In genomic region chr16:18047660-18048059, GRCm38 (mm10) we compare ENCODE assay signal across 8 mouse cellular contexts. TPM values are rescaled to one million over a fixed set of nuclear protein-coding genes. Genes with fewer than 3 reads are reported as not detected.
A peak's percentile ranks its signal among the peaks of the same experiment; 100 is the strongest.
DNase-seq lines count a peak whose midpoint lies in the region; ATAC-seq lines count a peak whose summit lies in the region.

No protein-coding gene starts in this region.

- no peaks in the 10 kb centered on the region for H3K36me3 ChIP-seq in midbrain, embryonic 15.5 days (replicated peaks)

- H3K4me1 ChIP-seq in midbrain, embryonic 15.5 days, result no peaks in the 10 kb centered on the region

- no peak overlapping the region for H3K4me3 ChIP-seq in midbrain, embryonic 15.5 days

- ATAC-seq in midbrain, embryonic 15.5 days (replicated peaks), result peak; percentile 67; the same call in 1 of the 2 replicates
- ATAC-seq in erythroid progenitor cell, adult 5-6 weeks (replicated peaks; ENCODE audit: low FRiP score, poor library complexity, severe bottlenecking), result no peak

- H3K27me3 ChIP-seq in midbrain, embryonic 15.5 days (replicated peaks), result 0 out of 2 replicates have a peak, but pooled peaks cover 7% of the 10 kb centered on the region

- 2% methylated on average over 3 of the region's 3 CpGs for WGBS in midbrain, embryonic 15.5 days

- H3K9ac ChIP-seq in midbrain, embryonic 15.5 days, result no peak overlapping the region

- peak; percentile 38 to 76 for DNase-seq in heart, postnatal 10 days
- no peak for DNase-seq in heart, adult 11 months
- peak; percentile 67 for DNase-seq in CD4-positive, CD25-positive, alpha-beta regulatory T cell, adult 2 months (ENCODE audit: low read depth, low spot score)
- DNase-seq in brain, adult 2 months (ENCODE audit: low read depth, low spot score), result peak; percentile 74
- DNase-seq in forelimb bud, embryonic 11.5 days (ENCODE audit: low read depth, low spot score), result peak; percentile 76
- DNase-seq in kidney, postnatal 36 days, result peak; percentile 47 to 61

- H3K9me3 ChIP-seq in midbrain, embryonic 15.5 days, result no peaks in the 10 kb centered on the region

- H3K4me2 ChIP-seq in midbrain, embryonic 15.5 days, result no peak overlapping the region

- H3K27ac ChIP-seq in midbrain, embryonic 15.5 days, result no peak overlapping the region

- intact Hi-C loops in heart, postnatal 10 days (cut with DNase I), result loop anchor here (2.0 to 5.0 kb wide), 2 partner anchors 115 to 137 kb away; partner anchors contain the start of gene Ess2

RNA-seq across cellular contexts. Expression of gene Dgcr6, which starts 5.0 kb away (rescaled TPM):
- 10 to 100 TPM; 42.8 to 47.4 TPM for total RNA-seq in heart, postnatal 10 days (2021)
- polyA plus RNA-seq in midbrain, embryonic 15.5 days (2015; fragmentation: Nextera tagmentation; extraction: Ambion mirVana), result 160 and 171 TPM in 2 replicates
- total RNA-seq in erythroid progenitor cell, adult 5-6 weeks (2015; ENCODE audit: low replicate concordance), result 8.4 TPM in 1 of 2 replicates, not detected in the other
- total RNA-seq in erythroid progenitor cell, adult 5-6 weeks (2017; ENCODE audit: low replicate concordance), result 2.1 TPM in 1 of 2 replicates, not detected in the other

RNA-seq across cellular contexts. Expression of gene Prodh, which starts 42.3 kb away (rescaled TPM):
- 10 to 100 TPM in 1 of 2 experiments, 1 to 10 TPM in 1; 6.4 to 11.4 TPM for total RNA-seq in heart, postnatal 10 days (2021)
- 3.7 and 5.0 TPM in 2 replicates for polyA plus RNA-seq in midbrain, embryonic 15.5 days (2015; fragmentation: Nextera tagmentation; extraction: Ambion mirVana)
- not detected in 2 replicates for total RNA-seq in erythroid progenitor cell, adult 5-6 weeks (2015; ENCODE audit: low replicate concordance)
- 3.4 and 5.0 TPM in 2 replicates for total RNA-seq in erythroid progenitor cell, adult 5-6 weeks (2017; ENCODE audit: low replicate concordance)

Comparison
In these comparisons a context has a peak if more than half of its experiments do, and no peak if none do; other contexts are left out.
1. RNA of gene Dgcr6, which starts 5.0 kb away (total RNA-seq): 42.8 to 47.4 TPM in heart, postnatal 10 days; 2.1 to 8.4 TPM in erythroid progenitor cell, adult 5-6 weeks; every median in the first group is over 4 times any median in the second.